Mouse (Mus musculus) embryo, embryonic 9.5 days (tissue): ENCODE results near the gene Maml2.
A peak's percentile ranks its signal among the peaks of the same experiment; 100 is the strongest.

Source experiments
- DNase-seq: peaks from one replicate; pipeline ENCODE4 v3.0.0-alpha.2; 2017; ENCODE audit errors: extremely low spot score

The Maml2 gene

GRCm38 (mm10) chr9:13491854-13492620, 194.3 kb downstream of the Maml2 start:
- no peak for DNase-seq

DNA sequence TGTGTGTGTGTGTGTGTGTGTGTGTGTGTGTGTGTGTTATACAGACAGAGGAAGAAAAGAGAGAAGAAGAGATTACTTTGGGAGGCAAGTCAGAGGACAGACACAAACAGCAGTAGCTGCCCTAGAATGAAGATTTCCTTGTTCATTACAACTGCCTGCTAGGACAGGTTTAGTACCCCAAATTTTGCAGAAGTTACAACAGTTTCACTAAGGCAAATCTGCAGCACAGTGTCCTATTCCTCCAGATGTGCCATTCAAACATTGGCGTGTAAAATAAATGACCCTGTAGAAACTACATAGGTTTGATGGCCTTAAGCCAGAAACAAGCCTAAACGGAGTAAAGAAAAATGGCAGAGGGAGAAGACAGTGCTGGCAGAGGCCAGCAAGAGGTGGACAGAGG, 195.1 kb downstream of the Maml2 start:
- no peak for DNase-seq

DNA sequence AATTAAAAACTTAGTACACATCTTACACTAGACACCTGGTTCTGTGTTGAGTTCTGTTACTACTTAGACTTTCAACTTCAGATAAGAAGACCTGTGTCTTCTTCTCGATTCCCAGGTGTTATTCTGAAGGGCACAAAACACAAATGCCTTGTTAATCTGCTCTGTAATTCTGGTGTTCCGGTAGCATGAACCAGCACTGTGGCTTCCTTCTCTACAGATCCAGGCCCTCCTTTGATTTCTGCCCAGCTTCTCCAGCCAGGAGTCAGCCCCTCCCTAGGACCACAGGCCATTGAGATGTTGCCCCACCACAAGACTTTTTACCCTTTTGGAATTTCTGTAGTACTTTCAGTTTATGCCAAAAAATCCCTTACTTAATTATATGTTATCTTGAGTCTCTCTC, 196.0 kb downstream of the Maml2 start:
- DNase-seq, result no peak

DNA sequence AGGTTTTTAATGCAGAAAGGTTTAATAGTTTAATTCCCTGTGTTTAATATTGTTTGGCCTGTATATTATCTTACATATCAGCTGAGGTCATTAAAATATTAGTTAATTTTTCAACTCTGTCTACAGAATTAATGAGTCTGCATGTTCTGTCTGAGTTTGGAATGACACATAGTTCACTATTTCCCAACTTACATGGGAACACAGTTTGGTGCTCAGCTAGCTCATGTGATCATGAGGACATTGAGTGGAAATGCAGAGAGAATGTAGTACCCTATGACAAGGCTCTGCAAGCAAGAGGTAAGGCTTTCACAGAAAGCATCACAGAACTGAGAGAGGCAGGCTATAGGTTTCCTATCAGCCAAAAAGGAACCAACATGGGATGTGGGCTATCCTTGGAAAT, 197.8 kb downstream of the Maml2 start:
- DNase-seq, result no peak

- DNase-seq, result no peak
These were observed 199.3 kb downstream of the Maml2 start for GRCm38 (mm10) chr9:13497016-13497415.

GRCm38 (mm10) chr9:13497690-13498333, 200.1 kb downstream of the Maml2 start:
- DNase-seq, result no peak

- no peak for DNase-seq
These were observed 202.3 kb downstream of the Maml2 start for GRCm38 (mm10) chr9:13500045-13500444.

DNA sequence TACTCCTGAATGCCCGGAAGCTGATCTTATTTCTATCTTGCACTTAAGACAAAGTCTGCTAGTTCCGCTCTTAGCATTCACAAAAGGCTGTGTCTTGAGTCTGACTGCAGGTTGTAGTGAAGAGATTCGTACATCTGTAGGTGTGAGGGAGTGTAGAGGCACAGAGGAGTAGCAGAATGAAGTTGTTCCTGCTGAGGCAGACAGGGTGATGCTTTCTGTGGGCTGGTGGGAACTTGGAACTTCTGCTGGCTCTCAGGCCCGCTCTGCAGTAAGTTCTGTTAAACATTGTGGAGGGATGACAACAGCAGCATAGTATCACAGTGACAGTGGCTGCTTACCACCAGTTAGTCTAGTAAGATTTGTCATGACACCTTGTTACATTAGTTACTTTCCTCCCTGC, 207.3 kb downstream of the Maml2 start:
- no peak for DNase-seq

DNA sequence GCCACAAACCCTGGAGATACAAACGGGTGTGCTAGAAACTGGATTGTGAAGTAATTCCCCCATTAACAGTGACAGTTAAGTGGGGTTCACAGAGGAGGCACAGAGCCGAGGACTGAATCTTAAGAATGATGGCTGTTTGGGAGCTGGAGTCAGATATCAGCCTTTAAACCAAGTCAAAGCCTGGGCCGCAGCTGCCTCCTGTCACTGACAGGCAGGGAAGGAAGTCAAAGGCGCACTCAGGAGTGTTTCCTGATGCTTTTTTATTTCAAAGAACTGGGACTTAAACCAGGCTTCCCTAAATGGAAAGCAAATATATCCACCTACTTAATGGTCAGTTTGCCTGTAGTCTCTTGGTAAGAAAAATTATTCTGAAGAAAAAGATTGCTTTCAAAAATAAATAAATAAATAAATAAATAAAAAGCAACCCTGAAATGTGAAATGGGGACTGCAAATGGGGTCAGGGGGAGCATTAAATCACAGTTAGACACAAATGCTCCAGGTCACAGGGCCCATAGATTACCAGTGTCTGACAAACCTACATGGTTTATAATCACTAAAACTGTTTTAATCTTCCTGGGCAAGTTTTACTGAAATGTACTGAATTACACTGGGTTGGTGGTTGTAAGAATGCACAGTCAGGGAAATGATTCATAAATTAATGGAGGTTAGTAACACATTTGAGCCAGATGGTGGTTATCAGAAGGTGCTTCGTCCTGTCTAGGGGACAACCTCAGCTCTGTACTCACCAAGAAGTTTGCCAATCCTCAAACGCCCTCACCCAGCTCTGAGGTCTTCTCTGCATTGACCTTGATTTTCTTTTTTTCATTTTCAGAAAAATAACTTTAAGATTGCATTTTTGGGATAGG, 209.4 kb downstream of the Maml2 start:
- peak; percentile 38 for DNase-seq

GRCm38 (mm10) chr9:13507822-13508188, 210.0 kb downstream of the Maml2 start:
- no peak for DNase-seq

DNA sequence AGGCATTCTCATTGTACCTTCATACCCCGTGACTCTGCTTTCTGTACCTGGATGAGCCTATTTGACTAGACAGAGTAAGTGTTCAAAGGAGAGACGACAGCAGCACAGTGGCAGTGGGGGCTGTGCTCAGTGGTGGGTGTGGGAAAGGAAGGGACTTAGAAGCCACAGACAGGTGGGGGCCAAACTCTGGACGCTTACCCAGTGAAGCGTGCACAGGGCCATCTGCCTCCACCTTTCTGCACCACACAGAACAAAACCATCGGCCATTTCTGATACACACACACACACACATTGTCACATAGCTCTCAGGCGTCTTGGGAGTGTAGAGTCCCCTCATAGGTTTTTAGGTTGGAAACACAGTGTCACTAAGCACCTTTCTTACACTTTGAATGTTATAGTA, 212.0 kb downstream of the Maml2 start:
- DNase-seq, result no peak

DNA sequence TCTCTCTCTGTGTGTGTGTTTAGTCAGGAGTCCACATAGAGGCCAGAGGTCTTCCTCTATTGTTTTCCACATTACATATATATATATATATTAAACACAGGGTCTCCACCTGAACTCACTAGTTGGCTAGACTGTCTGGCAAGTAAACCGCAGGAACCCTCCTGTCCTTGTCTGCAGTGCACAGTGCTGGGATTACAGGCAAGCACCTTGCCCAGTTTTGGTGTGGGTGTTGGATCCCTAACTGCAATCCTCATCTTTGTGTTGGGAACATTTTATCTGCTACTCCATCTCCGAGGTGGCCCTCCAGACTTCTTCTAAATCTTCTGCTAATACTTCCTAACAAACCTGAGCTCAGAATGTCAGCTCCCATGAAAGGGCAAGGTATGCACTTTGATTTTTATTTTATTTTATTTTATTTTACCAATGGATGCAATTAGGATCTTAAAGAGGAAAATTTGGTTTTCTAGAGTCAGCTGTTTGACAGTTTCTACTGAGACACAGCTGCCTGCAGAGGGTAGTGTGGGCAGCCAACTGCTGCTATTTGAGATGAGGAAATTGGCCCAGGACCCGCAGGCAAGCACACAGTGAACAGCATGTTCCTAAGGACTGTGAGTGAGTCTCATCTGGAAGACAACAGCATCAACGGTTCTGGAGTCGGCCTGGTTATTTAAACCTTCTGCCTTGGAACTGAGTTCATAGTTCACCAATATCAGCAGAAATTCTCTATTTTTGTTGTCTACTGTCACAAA, 213.0 kb downstream of the Maml2 start:
- no peak for DNase-seq

GRCm38 (mm10) chr9:13513135-13513534, 215.4 kb downstream of the Maml2 start:
- DNase-seq, result no peak

GRCm38 (mm10) chr9:13514435-13514834, 216.7 kb downstream of the Maml2 start:
- no peak for DNase-seq

DNA sequence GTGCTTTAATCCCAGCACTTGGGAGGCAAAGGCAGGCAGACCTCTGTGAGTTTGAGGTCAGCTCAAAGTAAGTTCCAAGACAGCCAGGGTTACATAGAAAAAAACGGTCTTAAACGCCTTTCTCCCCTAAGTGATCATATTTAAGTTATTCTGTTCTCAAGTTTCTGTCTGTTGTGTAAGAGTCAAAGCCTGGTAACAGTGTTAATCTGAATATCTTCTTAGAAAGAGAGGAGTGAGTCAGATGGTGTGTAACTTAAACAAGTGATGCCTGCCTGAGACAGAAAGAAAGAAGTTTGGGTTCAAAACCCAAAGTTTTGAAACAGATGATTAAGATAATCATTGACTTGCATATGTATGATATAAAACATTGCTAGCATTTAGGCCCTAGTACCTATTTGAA, 218.2 kb downstream of the Maml2 start:
- no peak for DNase-seq

- no peak for DNase-seq
These were observed 220.3 kb downstream of the Maml2 start for GRCm38 (mm10) chr9:13518031-13518430.

- no peak for DNase-seq
These were observed 220.7 kb downstream of the Maml2 start for GRCm38 (mm10) chr9:13518441-13518971.

DNA sequence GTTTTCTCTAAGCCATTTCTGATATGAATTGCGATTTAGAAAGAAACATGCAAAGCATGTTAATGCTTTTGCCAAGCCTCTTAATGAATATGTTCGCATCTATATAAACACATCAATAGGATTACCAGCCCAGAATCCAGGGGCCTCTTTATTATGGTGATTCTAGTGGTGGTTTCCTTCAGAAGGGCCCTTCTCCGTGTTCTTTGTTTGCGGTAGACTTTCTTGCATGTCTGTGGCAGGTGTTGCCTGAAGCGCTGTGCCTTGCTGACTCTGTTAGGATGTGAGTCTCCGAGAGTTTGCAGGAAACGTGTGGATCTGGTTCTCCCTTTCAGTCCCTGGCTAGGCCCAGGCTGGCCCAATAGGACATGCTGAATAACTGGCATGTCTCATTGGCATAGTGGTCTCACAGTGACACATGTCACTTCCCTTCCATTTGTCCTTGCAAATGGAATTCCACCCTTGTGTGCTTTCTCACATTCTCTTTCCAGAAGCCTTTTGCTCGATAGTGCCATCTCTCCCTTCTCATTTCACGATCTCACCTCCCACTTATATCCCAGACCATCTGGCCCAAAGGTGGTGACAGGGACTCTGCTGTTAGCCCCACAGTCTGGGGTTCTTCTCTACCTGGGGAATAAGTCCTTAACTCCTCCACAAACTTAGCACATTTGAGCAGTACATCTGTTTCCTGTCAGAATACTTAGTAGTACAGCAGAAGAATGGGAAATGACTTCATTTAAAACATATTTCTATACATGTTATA, 224.5 kb downstream of the Maml2 start:
- DNase-seq, result no peak

GRCm38 (mm10) chr9:13523046-13523445, 225.3 kb downstream of the Maml2 start:
- no peak for DNase-seq

GRCm38 (mm10) chr9:13525075-13525474, 227.3 kb downstream of the Maml2 start:
- DNase-seq, result no peak
